Mouse (Mus musculus) cerebellum, postnatal 14 days (tissue): ENCODE results near the gene Dnaic2.

Experiments used
- DNase-seq, 2 experiments: peaks; one replicate each; pipeline ENCODE4 v3.0.0; 2021; ENCODE audit warnings: mixed read lengths in 2 of 2

Gene Dnaic2

GRCm38 (mm10) chr11:114764820-114765818, 37.9 kb downstream of the Dnaic2 start, which contains the start of gene Kif19a:
Kif19a (plus strand) TSS chr11:114765388.
- DNase-seq = peak; percentile 58 to 61

- peak in 1 of 2 experiments; percentile 53 for DNase-seq
Observed at GRCm38 (mm10) chr11:114769911-114770310, 42.7 kb downstream of the Dnaic2 start.

DNA sequence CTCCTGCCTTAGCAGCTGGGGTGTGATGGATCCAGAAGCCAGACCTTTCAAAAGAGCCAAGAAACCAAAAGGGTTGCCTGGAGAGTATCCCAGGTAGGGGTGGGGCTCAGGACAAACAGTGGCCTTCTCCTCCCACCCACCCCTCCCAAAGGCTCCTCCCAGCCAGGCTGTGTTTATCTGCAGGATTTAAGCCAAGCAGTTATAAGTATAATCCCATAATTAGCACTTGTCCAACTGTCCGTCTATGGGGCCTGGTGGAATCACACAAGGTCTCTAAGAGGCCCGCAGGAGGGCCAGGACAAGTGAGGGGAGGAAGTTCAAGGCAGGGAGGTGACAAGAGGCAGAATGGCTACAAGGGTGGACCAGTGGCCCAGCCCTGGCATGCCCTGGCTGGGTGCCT, 44.7 kb downstream of the Dnaic2 start:
- no peak for DNase-seq

DNA sequence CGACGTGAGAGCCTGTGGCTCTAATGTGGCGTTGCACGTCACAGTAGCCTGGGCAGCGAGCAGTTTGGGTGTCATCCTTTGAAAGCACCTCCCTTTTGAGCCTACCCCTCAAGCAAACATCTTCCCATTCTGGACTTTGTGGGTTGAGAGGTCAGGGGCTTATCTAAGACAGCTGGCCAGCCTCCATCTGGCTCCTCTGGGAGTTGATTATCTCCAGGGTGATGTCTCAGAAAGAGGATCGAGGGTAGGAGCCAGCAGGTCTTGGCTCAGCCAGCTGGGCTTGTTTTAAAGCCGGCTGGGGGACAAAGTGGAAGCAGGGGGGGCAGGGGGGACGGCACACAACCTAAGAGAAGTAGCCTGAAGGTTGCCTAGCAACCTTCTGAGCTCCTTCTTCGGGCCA, 52.9 kb downstream of the Dnaic2 start:
- DNase-seq = no peak

DNA sequence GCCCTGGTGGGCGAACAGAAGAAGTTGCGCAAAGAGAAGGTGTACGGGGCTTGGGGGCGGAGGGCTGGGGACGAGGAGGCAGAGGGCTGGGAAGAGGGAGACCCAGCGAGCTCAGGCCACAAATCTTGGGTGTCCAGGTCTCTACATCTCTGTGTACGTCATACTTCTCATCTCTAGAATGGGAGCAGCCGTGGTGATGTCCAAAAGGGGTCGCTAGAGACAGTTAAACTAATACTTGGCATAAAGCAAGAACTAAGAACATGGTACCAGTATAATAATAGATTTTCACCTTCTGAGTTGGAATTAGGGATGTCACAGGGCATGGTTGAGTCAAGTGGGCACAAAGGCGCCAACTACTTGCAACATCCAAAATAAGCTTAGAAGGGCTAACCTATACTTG, 58.7 kb downstream of the Dnaic2 start:
- DNase-seq = peak in 1 of 2 experiments; percentile 32

DNA sequence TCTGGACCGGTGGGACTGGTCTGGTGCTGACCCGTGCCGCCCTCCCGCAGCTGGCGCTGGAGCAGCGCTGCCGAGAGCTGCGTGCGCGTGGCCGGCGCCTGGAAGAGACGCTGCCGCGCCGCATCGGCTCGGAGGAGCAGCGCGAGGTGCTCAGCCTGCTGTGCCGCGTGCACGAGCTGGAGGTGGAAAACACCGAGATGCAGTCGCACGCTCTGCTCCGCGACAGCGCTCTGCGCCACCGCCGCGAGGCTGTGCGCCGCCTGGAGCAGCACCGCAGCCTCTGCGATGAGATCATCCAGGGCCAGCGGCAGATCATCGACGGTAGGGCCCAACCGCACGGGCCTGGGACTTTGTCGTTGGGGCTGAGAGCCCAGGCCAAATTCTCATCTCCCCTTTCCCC, 59.1 kb downstream of the Dnaic2 start:
- peak; percentile 37 to 39 for DNase-seq

DNA sequence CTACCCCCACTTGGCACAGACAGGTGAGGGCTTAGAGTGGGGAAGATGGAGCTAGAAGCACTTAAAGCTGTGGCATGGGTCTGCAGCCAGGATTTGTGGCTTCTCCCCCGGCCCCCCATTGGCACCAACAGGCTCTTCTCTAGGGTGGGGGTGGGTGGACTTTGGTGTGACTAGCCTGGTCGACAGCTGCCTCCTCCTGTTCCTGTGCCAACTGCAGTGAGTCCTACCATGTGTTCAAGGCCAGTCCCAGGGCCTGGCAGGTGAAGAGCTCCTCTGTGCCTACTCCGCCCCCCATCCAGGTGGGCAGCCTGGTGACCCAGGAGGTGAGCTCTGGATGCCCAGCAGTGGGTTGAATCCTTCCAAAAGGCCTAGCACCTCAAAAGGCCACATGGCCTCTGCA, 60.4 kb downstream of the Dnaic2 start:
- DNase-seq = peak in 1 of 2 experiments; percentile 28

- peak; percentile 93 to 96 for DNase-seq
Observed at GRCm38 (mm10) chr11:114789061-114789714, 62.0 kb downstream of the Dnaic2 start.

DNA sequence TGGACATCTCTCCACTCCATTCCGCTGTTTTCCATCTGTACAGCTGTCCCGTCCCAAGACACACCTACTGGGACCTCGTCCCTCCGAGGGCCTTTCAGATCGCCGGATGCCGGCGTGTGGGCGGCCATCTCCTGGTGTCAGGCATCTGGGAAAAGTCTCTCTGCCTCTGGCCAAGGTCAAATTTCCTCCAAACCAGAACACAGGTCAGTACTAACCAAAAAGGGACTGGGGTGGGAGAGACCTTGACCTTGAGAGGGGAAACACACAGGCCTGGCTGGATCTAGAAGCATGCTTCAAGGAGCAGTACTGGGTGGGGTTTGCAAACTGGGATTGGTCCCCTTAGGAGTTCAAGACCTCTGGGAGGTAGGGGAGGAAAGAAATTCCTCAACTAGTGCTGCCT, 62.5 kb downstream of the Dnaic2 start:
- no peak for DNase-seq

DNA sequence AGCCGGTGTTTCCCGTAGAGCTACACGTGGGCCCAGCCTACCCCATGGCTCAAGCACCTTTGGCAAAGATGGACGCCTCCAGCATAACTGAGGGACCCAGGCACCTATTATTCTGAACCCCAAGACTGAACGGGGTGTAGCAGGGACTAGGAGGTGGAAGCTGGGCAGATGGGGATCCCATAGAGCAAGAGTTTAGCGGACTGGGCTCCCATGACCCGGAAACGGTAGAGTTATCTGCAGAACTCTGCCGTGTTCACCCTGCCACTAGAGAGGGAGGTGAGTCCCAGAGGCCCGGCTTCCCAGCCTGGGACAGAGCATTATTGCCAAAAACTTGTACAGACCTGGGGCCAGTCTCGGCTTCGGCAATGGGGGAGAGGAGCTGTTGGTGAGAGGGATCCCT, 63.0 kb downstream of the Dnaic2 start:
- DNase-seq = no peak

DNA sequence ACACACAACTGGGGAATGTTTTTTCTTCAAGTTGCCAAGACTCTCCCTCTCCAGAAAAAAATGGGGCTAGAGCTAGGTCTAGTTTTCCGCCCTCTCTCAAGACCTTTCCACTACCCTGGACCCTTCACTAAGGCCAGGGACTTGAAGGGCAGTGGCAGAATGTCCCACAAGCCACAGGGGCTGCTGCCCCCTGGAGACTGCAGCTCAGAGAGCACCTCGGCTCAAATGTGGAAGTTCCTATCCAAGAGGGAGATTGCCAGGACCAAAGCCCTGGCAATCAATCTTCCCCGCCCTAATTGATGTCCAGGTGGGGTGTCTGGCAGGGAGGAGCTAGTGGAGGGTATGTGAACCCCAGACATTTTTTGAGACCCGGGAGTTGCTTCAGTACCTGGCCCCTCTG, 63.6 kb downstream of the Dnaic2 start:
- peak in 1 of 2 experiments; percentile 41 for DNase-seq

DNA sequence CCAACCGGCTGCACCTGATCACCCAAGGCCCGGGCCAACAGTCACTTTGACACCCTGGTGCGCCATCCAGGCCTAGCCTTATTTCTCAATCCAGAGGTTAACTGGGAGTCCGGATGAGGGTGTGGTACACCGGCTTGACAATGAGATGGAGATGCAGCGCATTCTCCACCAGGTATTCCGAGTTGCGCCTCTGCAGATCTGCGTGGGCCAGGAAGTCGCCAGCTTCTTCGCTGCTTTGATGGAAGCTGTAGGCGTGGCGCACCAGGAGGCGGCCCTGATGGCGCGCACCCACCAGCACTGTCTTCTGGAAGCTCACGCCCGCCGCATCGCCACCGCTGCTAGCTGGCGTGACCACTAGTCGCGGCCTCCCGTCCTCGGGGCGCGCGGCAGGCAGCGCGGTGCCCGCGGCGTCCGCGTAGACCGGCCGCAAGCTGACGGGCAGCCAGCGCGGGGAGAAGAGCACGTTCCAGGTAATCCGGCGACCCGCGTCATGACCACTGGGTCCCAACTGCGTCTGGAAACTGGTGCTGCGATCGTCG, 64.2 kb downstream of the Dnaic2 start:
- peak in 1 of 2 experiments; percentile 46 for DNase-seq

DNA sequence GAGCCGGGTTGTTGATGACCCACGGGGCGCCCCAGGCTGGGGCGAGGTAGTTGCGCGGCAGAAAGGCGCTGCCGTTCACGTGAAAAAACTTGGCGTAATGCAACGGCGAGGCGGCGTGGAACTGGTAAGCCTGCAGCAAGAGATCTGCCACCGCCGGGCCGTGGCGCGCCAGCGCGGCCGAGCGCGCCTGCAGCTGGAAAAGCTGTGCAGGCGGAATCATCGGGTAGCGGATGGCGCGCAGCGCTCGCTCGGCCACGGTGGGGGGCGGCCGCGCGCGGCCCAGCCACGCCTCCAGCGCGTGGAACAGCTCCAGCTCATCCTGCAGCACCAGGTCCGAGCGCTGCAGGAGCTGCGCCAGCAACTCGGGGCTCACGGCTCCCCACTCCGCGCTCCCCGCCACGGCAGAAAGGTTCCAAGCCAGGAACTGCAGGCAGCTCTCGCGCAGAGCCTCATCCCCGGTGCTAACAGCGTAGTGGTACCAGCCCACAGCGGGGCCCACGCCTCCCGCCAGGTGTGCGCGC, 64.7 kb downstream of the Dnaic2 start:
- peak; percentile 69 to 79 for DNase-seq

DNA sequence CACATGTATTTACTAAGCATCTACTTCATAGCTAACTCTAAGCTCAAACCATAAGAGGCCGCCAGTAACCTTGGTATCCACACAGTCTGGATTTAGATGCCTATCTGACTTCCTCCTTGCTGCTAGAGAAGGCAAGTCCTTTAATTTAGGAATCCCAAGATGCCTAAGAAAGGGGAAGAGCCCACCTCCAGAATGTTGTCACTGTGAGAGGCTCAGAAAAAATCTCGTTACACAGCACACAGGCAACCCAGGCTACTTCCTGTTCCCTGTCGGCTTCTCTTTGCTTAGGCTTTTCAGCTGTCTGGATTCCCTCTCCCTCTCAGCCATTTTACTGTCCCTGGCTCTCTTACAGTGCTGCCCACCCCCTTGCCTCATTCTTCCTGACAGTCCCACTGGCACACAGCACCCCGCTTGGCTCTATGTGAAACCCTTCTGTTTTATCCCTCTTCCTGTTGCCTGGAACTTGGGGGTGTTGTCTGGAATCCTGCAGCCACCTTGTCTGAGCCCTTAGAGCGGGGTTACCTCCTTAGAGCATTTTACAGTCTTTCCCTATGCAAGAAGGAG, 65.8 kb downstream of the Dnaic2 start:
- peak in 1 of 2 experiments; percentile 34 for DNase-seq

DNA sequence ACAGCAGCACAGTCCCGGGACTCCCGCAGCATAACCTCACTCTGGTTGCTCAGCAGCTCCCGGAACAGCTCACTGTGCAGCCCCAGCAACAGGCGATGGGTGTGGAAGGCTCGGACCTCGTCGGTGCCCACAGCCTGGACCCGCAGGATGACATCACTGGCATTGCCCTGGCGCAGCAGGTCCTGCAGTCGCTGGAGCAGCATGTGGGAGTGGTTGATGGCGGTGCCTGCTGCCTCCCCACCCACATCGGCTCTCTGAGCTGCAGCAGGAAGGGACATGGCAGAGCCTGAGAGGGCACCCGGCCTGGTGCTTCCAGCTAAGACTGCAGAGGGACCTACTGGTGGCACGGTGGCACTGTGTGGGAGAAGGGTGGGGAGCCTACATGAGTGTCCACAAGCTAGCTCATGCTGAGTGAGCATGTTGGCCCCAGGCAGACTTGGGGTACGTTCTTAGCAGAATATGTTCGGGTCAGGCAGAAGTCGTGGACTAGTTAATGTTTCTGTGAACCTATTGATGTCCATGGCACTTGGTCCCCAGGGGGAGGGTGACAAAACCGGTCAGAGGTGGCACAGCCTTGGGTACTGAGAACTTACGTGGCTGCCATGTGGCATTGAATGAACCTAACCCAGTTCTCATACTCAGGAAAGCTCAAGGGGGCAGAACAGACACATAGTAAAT, 66.8 kb downstream of the Dnaic2 start:
- peak in 1 of 2 experiments; percentile 51 for DNase-seq

GRCm38 (mm10) chr11:114794691-114795090, 67.5 kb downstream of the Dnaic2 start:
- DNase-seq = no peak

DNA sequence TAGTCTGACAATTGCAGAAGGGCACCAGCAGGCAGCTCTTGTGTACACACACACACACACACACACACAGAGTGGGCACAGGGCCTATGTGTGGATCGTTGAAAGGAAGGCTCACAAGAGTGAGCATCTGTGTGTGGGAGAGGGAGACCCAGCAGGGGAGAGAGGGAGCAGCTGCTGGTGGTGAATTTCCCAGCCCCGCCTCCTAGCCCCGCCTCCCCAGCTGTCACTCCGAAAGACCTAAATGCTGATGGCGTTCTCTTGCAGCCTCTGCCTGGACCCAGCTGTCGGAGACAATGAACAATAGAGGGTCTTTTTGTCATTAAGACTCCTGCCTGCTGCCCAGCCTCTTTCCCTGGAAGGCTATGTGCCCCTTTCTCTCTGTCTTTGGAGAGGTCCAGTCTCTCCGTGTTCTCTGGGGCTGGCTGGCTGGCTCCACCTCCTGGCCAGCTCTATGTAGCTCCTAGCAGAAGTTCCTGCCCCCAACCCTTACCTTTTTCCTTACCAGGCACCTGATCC, 68.1 kb downstream of the Dnaic2 start:
- peak; percentile 95 to 98 for DNase-seq

DNA sequence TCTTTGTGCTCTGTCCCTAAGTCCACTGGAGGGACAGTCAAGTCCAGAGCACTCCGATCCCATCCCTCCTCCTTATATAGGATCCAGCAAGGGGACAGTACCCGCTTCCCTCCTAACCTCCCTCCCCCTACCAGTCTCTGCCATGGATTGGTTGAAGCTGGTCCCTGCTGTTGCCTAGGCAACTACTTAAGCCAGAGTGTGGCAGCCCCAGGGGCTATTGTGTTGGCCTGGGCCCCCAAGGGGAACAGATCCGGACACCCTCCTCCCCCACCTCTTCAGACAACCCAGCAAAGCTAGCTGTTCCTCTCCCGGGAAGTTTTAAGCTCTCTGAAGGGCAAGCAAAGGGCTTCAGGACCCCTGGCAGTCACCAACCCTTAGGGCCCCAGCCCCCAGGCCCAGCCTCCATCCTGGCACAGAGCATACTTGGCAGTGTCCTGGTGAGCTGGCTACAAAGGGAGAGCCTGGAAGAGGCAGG, 68.7 kb downstream of the Dnaic2 start, which contains the start of gene Btbd17:
Btbd17 (minus strand) TSS at position 98 of the 475 bp plus-strand sequence.
- DNase-seq = peak; percentile 73 to 74

- no peak for DNase-seq
Observed at GRCm38 (mm10) chr11:114797176-114797575, 70.0 kb downstream of the Dnaic2 start.

DNA sequence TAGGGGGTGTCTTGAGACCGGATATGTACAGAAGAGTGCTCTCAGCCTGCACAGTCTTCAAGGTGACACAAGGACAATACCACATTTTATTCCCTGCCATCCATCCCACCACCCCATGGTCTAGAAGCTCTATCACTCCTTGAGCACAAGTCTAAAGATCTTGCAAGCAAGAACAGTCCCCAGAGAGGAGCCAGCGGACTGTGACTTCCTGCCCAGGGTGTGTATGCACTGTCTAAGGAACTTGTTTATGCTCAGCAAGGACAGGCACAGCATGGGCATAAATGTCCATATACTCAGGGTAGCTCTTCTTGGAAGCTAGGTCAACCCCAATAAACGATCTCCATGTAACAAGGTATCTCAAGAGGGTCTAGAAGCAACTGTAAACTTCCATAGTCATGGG, 70.8 kb downstream of the Dnaic2 start:
- no peak for DNase-seq

GRCm38 (mm10) chr11:114798624-114799023, 71.4 kb downstream of the Dnaic2 start, which contains the start of gene Gpr142:
Gpr142 (plus strand) TSS chr11:114798924.
- no peak for DNase-seq

DNA sequence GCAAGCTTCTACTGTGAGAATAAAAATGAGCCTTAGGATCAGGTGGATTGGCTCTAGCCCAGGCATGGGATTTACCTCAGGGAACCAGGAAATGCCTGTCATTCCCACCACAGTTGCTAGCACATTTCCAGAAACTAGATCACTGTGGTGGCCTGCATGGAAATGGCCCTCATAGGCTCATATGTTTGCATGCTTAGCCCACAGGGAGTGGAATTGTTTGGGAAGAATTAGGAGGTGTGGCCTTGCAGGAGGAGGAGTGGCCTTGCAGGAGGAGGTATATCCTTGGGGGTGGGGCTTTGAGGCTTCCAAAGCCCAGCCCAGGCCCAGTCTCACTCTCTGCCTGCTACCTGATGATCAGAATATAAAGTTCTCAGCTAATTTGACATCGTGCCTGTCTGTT, 74.7 kb downstream of the Dnaic2 start:
- DNase-seq = peak in 1 of 2 experiments; percentile 54
